Mouse (Mus musculus) heart, embryonic 14.5 days (tissue): ENCODE data around the gene Lrp2bp. TPM values are rescaled to one million over a fixed set of nuclear protein-coding genes. Genes with fewer than 3 reads are reported as not detected.

Experiments
- polyA plus RNA-seq: library from polyadenylated mRNA; unstranded; fragments of >200 nt; fragmentation: Nextera tagmentation; extraction: Ambion mirVana; gene quantifications from 2 replicates; pipeline ENCODE4 v1.2.1, GENCODE M21; 2014

Gene Lrp2bp
- polyA plus RNA-seq, 1 experiment from 2014 or later, result 1.3 TPM

Other genes with a start within 250 kb of the Lrp2bp start
- gene Pdlim3, start 113.8 kb upstream of the Lrp2bp start, polyA plus RNA-seq, result 188 and 196 TPM in 2 replicates
- not detected in 2 replicates for gene Ccdc110, start 64.7 kb upstream of the Lrp2bp start, polyA plus RNA-seq
- 2.4 and 2.8 TPM in 2 replicates for gene 1700029J07Rik, start 24.1 kb upstream of the Lrp2bp start, polyA plus RNA-seq
- gene Ufsp2, start 23.8 kb upstream of the Lrp2bp start, polyA plus RNA-seq, result 52.9 and 57.1 TPM in 2 replicates
- 13.4 and 17.7 TPM in 2 replicates for gene Ankrd37, start 6.4 kb downstream of the Lrp2bp start, polyA plus RNA-seq
- 19.5 and 21.8 TPM in 2 replicates for gene Cfap97, start 152.5 kb downstream of the Lrp2bp start, polyA plus RNA-seq
- gene Snx25, start 152.9 kb downstream of the Lrp2bp start, polyA plus RNA-seq, result 6.8 and 8.8 TPM in 2 replicates
- 2,296 and 2,316 TPM in 2 replicates for gene Slc25a4, start 212.0 kb downstream of the Lrp2bp start, polyA plus RNA-seq